Mouse (Mus musculus) testis, adult 2 months (tissue): ENCODE results near the gene Max. TPM values are rescaled to one million over a fixed set of nuclear protein-coding genes. Genes with fewer than 3 reads are reported as not detected.

Source experiments
- H3K27ac ChIP-seq: fragments of 200-500 bp; 2 replicates; pipeline ENCODE4 v1.5.1; 2012; ENCODE audit warnings: low read depth, low read length; ENCODE audit not compliant: control insufficient read depth, insufficient read depth
- H3K27me3 ChIP-seq: fragments of 200-500 bp; 2 replicates; pipeline ENCODE4 v1.6.1; 2012; ENCODE audit warnings: mild to moderate bottlenecking, low read length, moderate library complexity; ENCODE audit not compliant: control insufficient read depth, insufficient read depth
- H3K36me3 ChIP-seq: fragments of 200-500 bp; 2 replicates; pipeline ENCODE4 v1.6.1; 2012; ENCODE audit warnings: mild to moderate bottlenecking, low read length; ENCODE audit not compliant: control insufficient read depth, insufficient read depth
- H3K4me1 ChIP-seq: fragments of 200-500 bp; 2 replicates; pipeline ENCODE4 v1.6.1; 2012; ENCODE audit warnings: low read length; ENCODE audit not compliant: control insufficient read depth, insufficient read depth
- H3K4me3 ChIP-seq: fragments of 200-500 bp; 2 replicates; pipeline ENCODE4 v1.5.1; 2012; ENCODE audit warnings: low read depth, mild to moderate bottlenecking, low read length, moderate library complexity, mixed read lengths; ENCODE audit not compliant: control insufficient read depth
- CTCF ChIP-seq: fragments of 200-500 bp; IDR thresholded peaks from 2 replicates; pipeline ENCODE4 v1.5.1; 2012; ENCODE audit warnings: low read depth, mild to moderate bottlenecking, inconsistent platforms, low read length, moderate library complexity; ENCODE audit not compliant: control insufficient read depth, insufficient read depth, insufficient replicate concordance
- POLR2A ChIP-seq: fragments of 200-500 bp; IDR thresholded peaks from 2 replicates; pipeline ENCODE4 v1.6.1; 2012; ENCODE audit warnings: low read depth, mild to moderate bottlenecking, inconsistent platforms, low read length, moderate library complexity; ENCODE audit not compliant: control insufficient read depth
- polyA plus RNA-seq: library from polyadenylated mRNA; depleted of rRNA; stranded (reverse); fragments of >200 nt; gene quantifications from 2 replicates; pipeline ENCODE4 v1.2.3, GENCODE M21; 2012

The Max gene
- polyA plus RNA-seq, 1 experiment = 9.8 TPM

- H3K27ac ChIP-seq = no peak overlapping the region
- H3K4me1 ChIP-seq = no peaks in the 10 kb centered on the region
- peaks cover 7% of the 10 kb centered on the region for H3K36me3 ChIP-seq
- no peaks in the 10 kb centered on the region for H3K27me3 ChIP-seq
- no peak for TF ChIP-seq POLR2A
- no peak for TF ChIP-seq CTCF
- H3K4me3 ChIP-seq = no peak overlapping the region
Observed at GRCm38 (mm10) chr12:76942476-76942875, 19.5 kb downstream of the Max start.

GRCm38 (mm10) chr12:76941524-76941923, 20.5 kb downstream of the Max start:
- Histone ChIP-seq H3K27me3 (no peaks in the 10 kb centered on the region), H3K4me1 (no peaks in the 10 kb centered on the region), H3K27ac (no peak overlapping the region), H3K36me3 (peaks cover 7% of the 10 kb centered on the region), H3K4me3 (no peak overlapping the region)
- TF ChIP-seq CTCF = no peak
- TF ChIP-seq POLR2A = no peak

GRCm38 (mm10) chr12:76938013-76938412, 24.0 kb downstream of the Max start:
- Histone ChIP-seq H3K4me1 (no peaks in the 10 kb centered on the region), H3K27ac (no peak overlapping the region), H3K27me3 (no peaks in the 10 kb centered on the region), H3K4me3 (no peak overlapping the region), H3K36me3 (peaks cover 7% of the 10 kb centered on the region)
- no peak for TF ChIP-seq CTCF

GRCm38 (mm10) chr12:76936211-76936610, 25.8 kb downstream of the Max start:
- peaks cover 3% of the 10 kb centered on the region for H3K36me3 ChIP-seq
- no peak overlapping the region for H3K27ac ChIP-seq
- no peak overlapping the region for H3K4me3 ChIP-seq
- H3K27me3 ChIP-seq = no peaks in the 10 kb centered on the region
- H3K4me1 ChIP-seq = no peaks in the 10 kb centered on the region
- no peak for TF ChIP-seq CTCF
- no peak for TF ChIP-seq POLR2A

GRCm38 (mm10) chr12:76934438-76934837, 27.6 kb downstream of the Max start:
- Histone ChIP-seq H3K4me1 (no peaks in the 10 kb centered on the region), H3K27ac (no peak overlapping the region), H3K27me3 (no peaks in the 10 kb centered on the region), H3K4me3 (no peak overlapping the region), H3K36me3 (peaks cover 2% of the 10 kb centered on the region)
- TF ChIP-seq CTCF = no peak
- no peak for TF ChIP-seq POLR2A

- H3K36me3 ChIP-seq = no peaks in the 10 kb centered on the region; the same call in none of the 2 replicates
- no peaks in the 10 kb centered on the region for H3K27me3 ChIP-seq
- H3K4me1 ChIP-seq = no peaks in the 10 kb centered on the region
- H3K4me3 ChIP-seq = no peak overlapping the region
- no peak overlapping the region for H3K27ac ChIP-seq
- TF ChIP-seq POLR2A = no peak
- no peak for TF ChIP-seq CTCF
Observed at GRCm38 (mm10) chr12:76932688-76933060, 29.3 kb downstream of the Max start.

GRCm38 (mm10) chr12:76931739-76932687, 30.0 kb downstream of the Max start:
- Histone ChIP-seq H3K27me3 (no peaks in the 10 kb centered on the region), H3K4me1 (peaks cover 3% of the 10 kb centered on the region; the same call in 1 of the 2 replicates), H3K27ac (no peak overlapping the region), H3K4me3 (no peak overlapping the region), H3K36me3 (no peaks in the 10 kb centered on the region; the same call in 1 of the 2 replicates)
- TF ChIP-seq POLR2A = no peak
- TF ChIP-seq CTCF = no peak
